Mouse (Mus musculus): Measurements from ENCODE around the gene Olig3.

Olig3 gene

GRCm38 (mm10) chr10:19356071-19356583, at the start of gene Olig3:
Olig3 (plus strand) TSS chr10:19356533.
- no peak for DNase-seq (ENCODE audit: low spot score in 2 of 2)

DNA sequence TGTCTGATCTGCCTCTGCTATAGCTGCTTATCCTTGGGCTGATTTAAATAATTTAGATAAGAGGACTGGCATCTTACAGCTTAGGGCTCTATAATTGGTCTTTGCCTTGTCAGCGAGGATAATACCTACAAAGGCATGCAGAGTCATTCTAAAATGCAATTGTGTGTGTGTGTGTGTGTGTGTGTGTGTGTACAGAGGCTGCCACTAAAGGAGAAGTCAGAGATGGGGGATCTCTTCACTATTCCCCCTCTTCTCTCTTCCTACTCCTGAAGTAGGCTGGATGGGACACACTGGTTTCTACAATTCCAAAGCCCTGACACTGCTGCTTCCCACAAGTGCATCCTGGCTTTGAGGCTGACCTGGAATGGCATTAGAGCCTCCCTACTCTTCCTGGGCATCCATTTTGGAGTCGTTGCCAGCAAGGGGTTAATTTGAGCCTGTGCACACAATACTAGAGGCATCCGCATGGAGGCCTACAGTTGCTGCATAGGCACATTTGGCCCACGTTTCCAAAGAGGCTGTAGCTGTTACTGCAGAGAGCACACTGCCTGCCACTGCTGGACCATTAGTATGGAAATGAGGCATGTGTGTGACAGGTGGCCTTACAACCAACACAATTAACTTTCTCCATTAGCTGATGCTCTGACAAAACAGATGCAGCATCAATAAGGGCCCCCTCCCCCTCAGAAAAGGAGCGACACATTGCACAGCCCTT, 46.5 kb upstream of the Olig3 start:
- no peak for DNase-seq (ENCODE audit: low spot score in 2 of 2)

DNA sequence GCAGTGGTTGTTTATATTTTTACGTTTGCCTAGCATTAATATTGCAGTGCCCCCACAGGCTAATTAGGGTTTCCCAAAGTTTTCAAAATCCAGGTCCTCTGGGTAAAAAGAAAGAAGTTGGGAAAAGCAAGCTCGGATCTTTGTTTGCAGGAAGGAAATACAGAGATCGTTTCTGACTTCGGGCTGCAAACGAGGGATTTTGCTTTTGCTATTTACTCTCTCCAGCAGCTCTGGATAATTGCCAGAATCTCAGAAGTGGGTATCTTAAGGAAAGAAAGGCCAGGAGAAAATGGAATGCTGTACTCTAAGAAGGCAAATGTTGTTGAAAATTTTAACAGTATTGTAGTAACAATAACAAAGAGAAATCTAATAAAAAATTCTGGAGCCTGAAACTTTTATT, 45.9 kb upstream of the Olig3 start:
- no peak for DNase-seq (ENCODE audit: low spot score in 2 of 2)

DNA sequence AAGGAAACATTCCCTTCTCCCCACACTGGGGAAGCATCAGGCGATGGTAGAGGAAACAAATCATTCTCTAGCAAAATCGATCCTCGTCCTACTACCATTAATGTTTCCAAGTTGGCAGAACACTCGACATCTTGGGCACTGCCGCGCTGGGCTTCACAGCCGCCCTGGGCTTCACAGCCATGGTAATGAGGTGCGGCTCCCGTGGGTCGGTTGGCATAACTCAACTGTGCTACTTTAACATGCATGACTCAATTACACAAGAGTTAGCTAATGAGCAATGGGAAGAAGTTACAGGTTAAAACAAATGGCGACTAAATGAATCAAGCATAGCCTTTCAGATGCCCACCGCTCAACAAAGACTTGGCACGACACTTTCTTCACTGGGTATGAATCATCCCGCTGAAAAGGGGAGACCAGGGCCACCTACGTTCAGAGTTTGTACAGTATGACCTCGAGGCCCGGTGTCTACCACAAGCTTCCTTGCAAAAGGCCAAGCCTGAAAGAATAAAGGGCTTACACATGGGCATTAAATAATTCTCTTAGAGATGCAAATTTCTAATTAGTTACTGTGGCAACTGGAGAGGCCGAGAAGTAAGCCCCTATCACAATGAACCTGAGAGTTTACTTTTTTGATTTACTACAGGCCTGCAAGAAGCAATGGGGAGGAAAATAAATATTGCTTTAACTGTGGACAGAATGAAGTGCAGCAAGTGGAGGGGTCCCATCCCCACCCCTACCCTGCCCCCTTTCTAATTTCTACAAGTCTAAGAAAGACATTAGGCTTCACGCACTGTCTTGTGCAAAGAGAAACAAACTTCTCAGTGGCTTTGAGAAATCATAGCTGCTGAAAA, 38.1 kb upstream of the Olig3 start:
- no peak for DNase-seq (ENCODE audit: low spot score in 2 of 2)

GRCm38 (mm10) chr10:19321781-19322180, 34.6 kb upstream of the Olig3 start:
- no peak for DNase-seq (ENCODE audit: low spot score in 2 of 2)

DNA sequence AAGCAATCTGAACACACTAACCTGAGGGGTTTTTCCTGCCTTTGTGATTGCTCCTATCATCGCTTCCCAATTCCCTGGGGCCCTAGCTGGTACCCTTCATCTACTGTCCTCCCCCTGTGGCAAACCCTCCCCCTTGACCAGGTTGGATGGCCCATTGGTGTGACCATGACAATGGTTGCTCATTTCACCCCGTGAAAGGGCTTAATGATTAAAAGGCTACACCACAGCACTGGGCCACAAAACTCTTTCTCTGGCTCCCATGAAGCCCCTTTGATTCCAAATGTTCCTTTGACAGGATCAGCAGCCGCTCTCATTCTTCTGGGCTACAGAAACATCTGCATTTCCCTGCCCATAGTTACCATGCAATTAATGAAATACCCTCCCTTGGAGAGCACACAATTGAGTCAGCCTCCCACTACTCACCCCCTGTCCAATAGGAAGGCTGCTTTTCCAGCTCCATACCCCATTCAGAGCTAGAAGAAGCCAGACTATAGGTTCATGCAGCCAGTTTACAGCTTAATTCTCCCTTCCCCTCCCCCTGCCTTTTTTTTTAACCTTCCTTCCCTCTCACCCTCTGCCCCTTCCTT, 27.0 kb upstream of the Olig3 start:
- DNase-seq (ENCODE audit: low spot score in 2 of 2) = no peak

DNA sequence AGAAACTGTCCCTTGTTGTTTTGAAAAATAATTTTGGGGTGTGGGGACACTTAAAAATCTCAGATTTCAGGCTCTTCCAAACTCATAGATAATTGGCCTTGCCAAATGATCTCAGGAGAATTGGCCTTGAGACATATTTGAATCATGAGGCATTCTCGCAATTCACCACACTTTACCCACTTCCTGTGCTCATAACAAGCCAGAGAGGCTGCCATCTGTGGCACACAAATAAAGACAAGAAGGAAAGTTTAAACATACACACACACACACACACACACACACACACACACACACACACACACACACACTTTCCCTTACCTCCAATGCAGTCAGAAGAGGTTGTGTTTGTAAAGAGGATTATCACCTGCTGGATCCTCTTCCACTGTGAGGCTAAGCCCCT, 22.9 kb upstream of the Olig3 start:
- DNase-seq (ENCODE audit: low spot score in 2 of 2) = no peak

GRCm38 (mm10) chr10:19338695-19339630, 17.4 kb upstream of the Olig3 start:
- no peak for DNase-seq (ENCODE audit: low spot score in 2 of 2)

- no peak for DNase-seq (ENCODE audit: low spot score in 2 of 2)
These were observed 12.3 kb upstream of the Olig3 start for GRCm38 (mm10) chr10:19344039-19344438.

DNA sequence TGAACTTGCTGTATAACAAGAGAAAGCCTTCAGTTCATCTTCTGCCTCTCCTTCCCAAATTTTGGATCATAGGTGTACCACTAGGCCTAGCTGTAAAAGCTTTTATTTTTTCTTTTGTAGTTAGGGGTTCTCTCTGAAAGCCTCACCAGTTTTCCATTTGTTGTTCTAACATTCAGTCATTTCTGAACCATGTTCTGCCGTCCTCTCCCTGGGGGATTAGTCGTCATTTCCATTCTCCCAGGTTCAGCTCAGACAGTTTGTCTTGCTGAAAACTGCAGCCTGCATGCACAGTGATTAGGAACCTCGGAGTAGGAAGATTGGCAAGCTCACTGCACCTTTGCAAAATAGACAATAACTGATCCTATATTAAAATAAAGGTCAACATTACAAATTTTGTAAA, 7.0 kb upstream of the Olig3 start:
- DNase-seq (ENCODE audit: low spot score in 2 of 2) = no peak

GRCm38 (mm10) chr10:19352006-19352877, 4.1 kb upstream of the Olig3 start:
- no peak for DNase-seq (ENCODE audit: low spot score in 2 of 2)

DNA sequence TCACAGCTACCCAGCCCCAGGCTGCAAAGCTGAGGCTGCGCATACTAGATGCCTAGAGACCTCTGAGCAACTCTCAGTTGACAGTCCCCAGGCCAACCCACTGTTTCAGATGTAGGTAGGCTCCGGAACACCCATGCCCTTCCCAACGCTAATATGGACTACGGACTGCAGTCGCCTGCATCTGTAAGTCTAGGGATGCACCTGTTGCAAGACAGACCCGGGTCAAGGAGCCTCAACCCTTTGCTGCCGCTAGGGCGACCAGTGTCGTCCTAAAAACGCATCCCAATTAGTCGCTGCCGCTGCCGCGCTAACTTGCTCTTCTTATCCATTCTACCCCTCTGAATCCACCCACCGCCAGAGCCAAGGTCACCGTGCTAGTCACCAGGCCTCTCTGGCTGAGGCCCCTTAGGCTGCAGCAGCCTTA, 3.4 kb upstream of the Olig3 start:
- no peak for DNase-seq (ENCODE audit: low spot score in 2 of 2)

GRCm38 (mm10) chr10:19353631-19354030, 2.7 kb upstream of the Olig3 start:
- no peak for DNase-seq (ENCODE audit: low spot score in 2 of 2)

DNA sequence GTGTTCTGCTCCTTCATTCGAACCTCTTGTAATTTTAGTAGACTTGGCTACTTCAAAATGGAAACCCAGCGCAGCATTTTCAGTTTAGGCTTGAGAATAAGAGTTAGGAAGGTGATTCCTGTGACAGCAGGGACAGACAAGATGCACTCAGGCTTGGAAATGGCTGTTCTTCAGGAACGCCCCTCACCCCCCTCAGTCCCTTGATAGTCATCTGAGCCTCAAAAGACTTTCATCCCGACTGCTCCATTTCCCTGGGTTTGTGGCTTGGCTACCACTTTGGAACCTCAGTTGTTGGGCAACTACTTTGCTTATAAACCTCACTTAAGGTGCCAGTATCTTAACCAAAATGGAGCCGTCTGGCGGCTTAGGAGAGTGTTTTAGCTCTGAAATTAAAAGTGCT, 2.2 kb upstream of the Olig3 start:
- no peak for DNase-seq (ENCODE audit: low spot score in 2 of 2)

DNA sequence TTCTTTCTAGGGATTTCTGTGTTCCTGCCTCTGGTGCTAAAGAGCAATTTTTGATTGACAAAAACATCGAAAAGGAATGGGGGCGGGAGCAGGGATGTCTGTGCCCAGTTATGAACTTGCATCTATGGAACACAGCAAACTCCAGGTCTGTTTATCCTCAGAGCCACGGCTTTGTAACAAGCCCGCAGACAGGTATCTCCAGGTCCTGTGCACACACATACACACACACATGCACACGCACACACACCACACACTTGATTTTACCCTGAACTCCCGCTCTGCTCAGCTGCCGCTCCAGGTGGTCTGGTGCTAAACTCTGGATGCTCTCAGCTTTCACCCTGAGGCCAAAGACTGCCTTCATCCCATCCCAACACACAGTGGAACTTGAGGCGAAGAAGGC, 1.3 kb upstream of the Olig3 start:
- no peak for DNase-seq (ENCODE audit: low spot score in 2 of 2)

GRCm38 (mm10) chr10:19356720-19357641, 648 bp downstream of the Olig3 start:
- no peak for DNase-seq (ENCODE audit: low spot score in 2 of 2)

DNA sequence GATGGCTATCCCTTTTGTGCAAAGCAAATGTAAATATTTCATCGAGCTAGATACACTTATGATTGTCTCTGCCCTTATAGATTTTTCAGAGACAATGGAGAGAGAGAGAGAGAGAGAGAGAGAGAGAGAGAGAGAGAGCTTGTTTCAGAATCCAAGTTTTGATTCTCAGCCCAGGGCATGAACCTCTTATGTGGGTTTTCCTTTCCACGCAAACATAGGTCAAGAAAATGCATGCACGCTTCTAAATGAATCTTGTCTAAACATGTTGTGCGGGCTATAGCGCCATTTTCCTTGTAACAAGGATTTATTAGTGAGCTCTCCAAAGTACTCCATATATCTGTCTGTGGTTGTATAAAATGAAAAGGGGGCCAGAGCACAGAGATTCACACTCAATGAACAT, 1.5 kb downstream of the Olig3 start:
- no peak for DNase-seq (ENCODE audit: low spot score in 2 of 2)

DNA sequence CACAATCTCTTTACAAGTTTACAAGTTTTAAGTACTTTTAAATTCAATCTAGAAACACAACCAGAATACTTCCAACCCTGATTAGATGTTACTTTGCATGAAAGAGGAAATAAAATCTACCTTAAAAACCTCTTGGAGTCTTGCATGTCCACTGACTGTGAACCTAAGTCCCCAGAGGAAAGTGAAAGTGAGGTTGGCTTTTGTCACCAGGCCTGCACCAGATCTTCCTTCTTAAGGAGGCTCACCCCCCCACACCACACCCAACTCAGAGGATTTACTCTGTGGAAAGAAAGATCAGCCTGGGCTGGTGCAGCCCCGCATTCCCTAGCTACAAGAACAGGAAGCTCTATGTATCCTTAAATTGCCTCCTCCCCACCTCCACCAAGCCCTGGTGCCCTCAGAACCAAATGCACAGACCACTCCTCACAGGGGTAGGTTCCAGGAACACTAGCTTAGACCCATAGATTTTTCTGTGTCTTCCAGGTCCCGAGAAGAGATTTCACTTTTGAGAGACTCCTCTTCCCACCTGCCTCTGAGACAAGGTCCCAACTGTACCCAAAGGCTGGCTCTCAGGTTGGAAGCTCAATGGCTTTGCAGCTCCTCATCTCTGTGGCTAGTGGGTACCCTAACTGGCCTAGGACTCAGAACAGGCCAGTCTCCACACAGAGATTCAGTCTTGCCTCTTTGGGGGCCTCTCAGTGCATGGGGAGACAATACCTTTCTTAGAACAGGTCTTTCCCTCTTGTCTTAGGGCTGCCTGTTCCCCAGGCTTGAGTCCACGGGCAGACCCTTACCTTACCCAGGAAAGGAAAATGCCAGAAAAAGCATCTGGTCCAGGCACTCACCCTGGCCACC, 4.3 kb downstream of the Olig3 start:
- no peak for DNase-seq (ENCODE audit: low spot score in 2 of 2)

All from urinary bladder, postnatal 4 days (tissue).